Mouse (Mus musculus): ENCODE results near the gene Ube4b. TPM values are rescaled to one million over a fixed set of nuclear protein-coding genes. Genes with fewer than 3 reads are reported as not detected.

Ube4b gene
- polyA plus RNA-seq, 1 experiment from 2014 or later = 64.5 TPM

DNA sequence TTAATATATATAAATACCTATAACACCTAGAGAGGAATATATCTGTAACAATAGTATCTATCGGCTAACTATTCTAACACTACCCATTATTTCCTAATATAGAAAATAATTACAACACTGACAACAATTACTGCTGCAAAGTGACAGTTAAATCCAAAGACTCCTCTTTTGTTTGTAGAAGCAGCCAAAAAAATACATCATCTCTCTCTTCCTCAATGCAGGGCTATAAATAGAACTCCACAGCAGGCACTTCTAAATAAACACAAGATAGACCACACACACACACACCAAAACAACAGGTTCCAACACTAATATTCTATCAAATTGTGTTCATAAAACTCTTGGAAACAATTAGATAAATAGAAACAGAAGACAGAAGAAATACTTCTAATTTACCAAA lies 140.9 kb downstream of the Ube4b start:
- no peak overlapping the region for H3K4me2 ChIP-seq
- H3K9ac ChIP-seq = no peak overlapping the region
- no peak overlapping the region for H3K27ac ChIP-seq
- H3K9me3 ChIP-seq = no peaks in the 10 kb centered on the region
- no peak overlapping the region for H3K4me3 ChIP-seq
- peaks cover 12% of the 10 kb centered on the region for H3K4me1 ChIP-seq
- H3K27me3 ChIP-seq (replicated peaks) = no peaks in the 10 kb centered on the region
- no peak for ATAC-seq (replicated peaks)
- WGBS = 89% methylated on average over 1 of the region's 1 CpGs
- peaks cover 10% of the 10 kb centered on the region; the same call in 1 of the 2 replicates for H3K36me3 ChIP-seq (replicated peaks)

GRCm38 (mm10) chr4:149283018-149283417 lies 143.5 kb downstream of the Ube4b start:
- ATAC-seq (replicated peaks) = no peak
- H3K9me3 ChIP-seq = no peaks in the 10 kb centered on the region
- H3K4me3 ChIP-seq = no peak overlapping the region
- H3K36me3 ChIP-seq (replicated peaks) = no peaks in the 10 kb centered on the region
- WGBS = 87% methylated on average over 3 of the region's 3 CpGs
- H3K4me1 ChIP-seq = peaks cover 24% of the 10 kb centered on the region
- no peak overlapping the region for H3K4me2 ChIP-seq
- no peak overlapping the region for H3K9ac ChIP-seq
- no peaks in the 10 kb centered on the region for H3K27me3 ChIP-seq (replicated peaks)
- H3K27ac ChIP-seq = no peak overlapping the region

DNA sequence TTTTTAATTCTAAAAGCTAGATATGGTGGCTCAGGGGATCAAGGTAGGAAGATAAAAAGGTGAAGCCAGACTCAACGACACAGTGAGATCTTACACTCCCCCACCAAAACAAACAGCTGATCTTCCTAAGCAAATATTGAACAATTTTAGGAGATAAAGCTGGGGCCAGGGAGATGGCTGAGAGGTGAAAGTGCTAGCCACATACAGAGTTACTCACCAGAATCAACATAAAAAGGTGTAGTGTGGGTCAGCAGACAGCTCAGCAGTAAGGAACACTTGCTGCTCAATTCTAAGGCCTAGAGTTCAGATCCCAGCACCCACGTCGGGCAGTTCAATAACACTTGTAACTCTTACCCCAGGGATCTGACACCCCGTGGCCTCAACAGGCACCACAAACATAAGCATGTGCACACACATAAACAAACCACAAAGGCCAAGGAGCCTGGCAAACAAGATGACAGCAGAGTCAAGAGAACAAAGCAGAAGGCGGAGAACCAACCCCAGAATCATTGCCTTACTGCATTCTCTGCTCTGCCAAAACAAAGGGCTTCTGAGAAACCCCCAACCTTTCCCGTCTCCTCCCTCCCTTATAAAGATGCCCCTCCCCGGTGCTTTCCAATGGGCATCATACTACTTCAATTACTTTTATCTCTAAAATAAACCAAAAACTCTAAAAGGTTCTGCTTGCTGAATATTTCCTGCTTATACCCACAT lies 144.4 kb downstream of the Ube4b start:
- Histone ChIP-seq H3K4me2 (no peak overlapping the region), H3K4me3 (no peak overlapping the region), H3K4me1 (peaks cover 32% of the 10 kb centered on the region), H3K27ac (no peak overlapping the region), H3K36me3 (replicated peaks) (no peaks in the 10 kb centered on the region), H3K9ac (no peak overlapping the region), H3K27me3 (replicated peaks) (no peaks in the 10 kb centered on the region), H3K9me3 (no peaks in the 10 kb centered on the region)
- WGBS = 66% methylated on average over 7 of the region's 7 CpGs
- no peak for ATAC-seq (replicated peaks)

Other genes starting within 250 kb of the Ube4b start
- 147 and 154 TPM in 2 replicates for gene Kif1b, start 119.1 kb downstream of the Ube4b start, polyA plus RNA-seq (2015; fragmentation: Nextera tagmentation; extraction: Ambion mirVana)
- gene Rbp7, start 28.2 kb upstream of the Ube4b start, polyA plus RNA-seq (2015; fragmentation: Nextera tagmentation; extraction: Ambion mirVana) = 0.99 TPM in 1 of 2 replicates, not detected in the other
- not detected in 2 replicates for gene Tmem274, start 50.6 kb upstream of the Ube4b start, polyA plus RNA-seq (2015; fragmentation: Nextera tagmentation; extraction: Ambion mirVana)
- gene Nmnat1, start 58.5 kb upstream of the Ube4b start, polyA plus RNA-seq (2015; fragmentation: Nextera tagmentation; extraction: Ambion mirVana) = 7.2 and 7.9 TPM in 2 replicates
- gene Lzic, start 58.5 kb upstream of the Ube4b start, polyA plus RNA-seq (2015; fragmentation: Nextera tagmentation; extraction: Ambion mirVana) = 36.6 and 39.9 TPM in 2 replicates
- gene Ctnnbip1, start 91.5 kb upstream of the Ube4b start, polyA plus RNA-seq (2015; fragmentation: Nextera tagmentation; extraction: Ambion mirVana) = 99.5 and 106 TPM in 2 replicates
- gene Clstn1, start 159.7 kb upstream of the Ube4b start, polyA plus RNA-seq (2015; fragmentation: Nextera tagmentation; extraction: Ambion mirVana) = 163 and 164 TPM in 2 replicates